Mouse (Mus musculus) limb, embryonic 11.5 days (tissue): ENCODE results near the gene Hist1h4c. TPM values are rescaled to one million over a fixed set of nuclear protein-coding genes. Genes with fewer than 3 reads are reported as not detected.
"Not testable (repeated sequence)": the region's sequence is repeated elsewhere in the genome, so short reads cannot be mapped to it uniquely, and the experiment has no call there.

ENCODE experiments used
- ATAC-seq: fragments of 200-750 bp; cut with Nextera tagmentation; 2 replicates; pipeline ENCODE4 v1.8.0; 2017; ENCODE audit warnings: low read depth; ENCODE audit not compliant: insufficient number of reproducible peaks, low FRiP score, low TSS enrichment
- DNase-seq: peaks from one replicate; pipeline ENCODE4 v3.0.0-alpha.2; 2015; ENCODE audit warnings: low spot score
- H3K27ac ChIP-seq: fragments of 300-500 bp; sonication (generic); replicated peaks from 2 replicates; pipeline ENCODE4 v1.5.1; 2014; ENCODE audit warnings: low read depth, mild to moderate bottlenecking, low read length
- H3K27me3 ChIP-seq: fragments of 300-500 bp; sonication (generic); 2 replicates; pipeline ENCODE4 v1.6.1; 2014; ENCODE audit warnings: mild to moderate bottlenecking, low read length, mixed read lengths; ENCODE audit not compliant: control insufficient read depth, insufficient read depth
- H3K36me3 ChIP-seq: fragments of 300-500 bp; sonication (generic); 2 replicates; pipeline ENCODE4 v1.6.1; 2014; ENCODE audit warnings: mild to moderate bottlenecking, low read length, moderate library complexity, mixed read lengths; ENCODE audit not compliant: control insufficient read depth, insufficient read depth
- H3K4me1 ChIP-seq: fragments of 300-500 bp; sonication (generic); 2 replicates; pipeline ENCODE4 v1.6.1; 2014; ENCODE audit warnings: low read length, mixed read lengths; ENCODE audit not compliant: control insufficient read depth, insufficient read depth
- H3K4me2 ChIP-seq: fragments of 300-500 bp; sonication (generic); 2 replicates; pipeline ENCODE4 v1.6.1; 2014; ENCODE audit warnings: low read depth, mild to moderate bottlenecking, moderate library complexity; ENCODE audit not compliant: severe bottlenecking
- H3K4me3 ChIP-seq: fragments of 300-500 bp; sonication (generic); 2 replicates; pipeline ENCODE4 v1.5.1; 2014; ENCODE audit warnings: low read depth, low read length
- H3K9ac ChIP-seq: fragments of 300-500 bp; sonication (generic); 2 replicates; pipeline ENCODE4 v1.6.1; 2014; ENCODE audit warnings: mild to moderate bottlenecking, low read length
- H3K9me3 ChIP-seq: fragments of 300-500 bp; sonication (generic); 2 replicates; pipeline ENCODE4 v1.6.1; 2016; ENCODE audit warnings: low read length; ENCODE audit not compliant: control insufficient read depth
- WGBS: fragments of 180-500 bp; shearing (Covaris S2); extraction: QIAGEN DNeasy Blood & Tissue Kit; methylation state at CpG from one replicate; pipeline ENCODE4 v1.1.7; 2014; 5-methylcytosine and 5-hydroxymethylcytosine counted together
- polyA plus RNA-seq: library from polyadenylated mRNA; unstranded; fragments of >200 nt; fragmentation: Nextera tagmentation; extraction: Ambion mirVana; gene quantifications from 2 replicates; pipeline ENCODE4 v1.2.1, GENCODE M21; 2014

The Hist1h4c gene
- polyA plus RNA-seq, 1 experiment from 2014 or later, result 6.6 TPM

GRCm38 (mm10) chr13:23685121-23685861, 13.0 kb downstream of the Hist1h4c start:
- Histone ChIP-seq H3K4me3 (peak overlapping the region; percentile 35), H3K4me1 (no peaks in the 10 kb centered on the region), H3K27ac (peak overlapping the region; percentile 96), H3K9me3 (no peaks in the 10 kb centered on the region), H3K36me3 (no peaks in the 10 kb centered on the region), H3K9ac (peak overlapping the region; percentile 72), H3K27me3 (no peaks in the 10 kb centered on the region), H3K4me2 (peak overlapping the region; percentile 58)
- DNase-seq, result peak; percentile 69
- no peak for ATAC-seq
- 20% methylated on average over 15 of the region's 15 CpGs for WGBS

GRCm38 (mm10) chr13:23684295-23684945, 13.8 kb downstream of the Hist1h4c start:
- Histone ChIP-seq H3K27ac (peak overlapping the region; percentile 96), H3K4me3 (peak overlapping the region; percentile 35), H3K4me2 (peak overlapping the region; percentile 58), H3K9ac (peak overlapping the region; percentile 72)
- H3K4me1 ChIP-seq, H3K27me3 ChIP-seq, H3K9me3 ChIP-seq, H3K36me3 ChIP-seq: not testable (repeated sequence)
- WGBS, result 0% methylated on average over 11 of the region's 37 CpGs
- DNase-seq, result peak; percentile 78
- peak; percentile 16 for ATAC-seq

GRCm38 (mm10) chr13:23683755-23684281, 14.4 kb downstream of the Hist1h4c start, which contains the start of the genes Hist1h2ac and Hist1h2bc:
Gene Hist1h2ac, minus strand, starts transcription at chr13:23683948.
Gene Hist1h2bc, plus strand, starts transcription at chr13:23684199.
- H3K27ac ChIP-seq, result peak within 1 kb of the TSS; percentile 96
- peak; percentile 92 for DNase-seq
- H3K27me3 ChIP-seq, result no peaks in the 10 kb centered on the region
- peak within 1 kb of the TSS; percentile 58 for H3K4me2 ChIP-seq
- no peaks in the 10 kb centered on the region for H3K4me1 ChIP-seq
- H3K9ac ChIP-seq, result peak within 1 kb of the TSS; percentile 72
- peak within 1 kb of the TSS; percentile 35 for H3K4me3 ChIP-seq
- 0% methylated on average over 26 of the region's 32 CpGs for WGBS
- H3K36me3 ChIP-seq, result no peaks in the 10 kb centered on the region
- H3K9me3 ChIP-seq, result no peaks in the 10 kb centered on the region
- ATAC-seq, result peak; percentile 99

DNA sequence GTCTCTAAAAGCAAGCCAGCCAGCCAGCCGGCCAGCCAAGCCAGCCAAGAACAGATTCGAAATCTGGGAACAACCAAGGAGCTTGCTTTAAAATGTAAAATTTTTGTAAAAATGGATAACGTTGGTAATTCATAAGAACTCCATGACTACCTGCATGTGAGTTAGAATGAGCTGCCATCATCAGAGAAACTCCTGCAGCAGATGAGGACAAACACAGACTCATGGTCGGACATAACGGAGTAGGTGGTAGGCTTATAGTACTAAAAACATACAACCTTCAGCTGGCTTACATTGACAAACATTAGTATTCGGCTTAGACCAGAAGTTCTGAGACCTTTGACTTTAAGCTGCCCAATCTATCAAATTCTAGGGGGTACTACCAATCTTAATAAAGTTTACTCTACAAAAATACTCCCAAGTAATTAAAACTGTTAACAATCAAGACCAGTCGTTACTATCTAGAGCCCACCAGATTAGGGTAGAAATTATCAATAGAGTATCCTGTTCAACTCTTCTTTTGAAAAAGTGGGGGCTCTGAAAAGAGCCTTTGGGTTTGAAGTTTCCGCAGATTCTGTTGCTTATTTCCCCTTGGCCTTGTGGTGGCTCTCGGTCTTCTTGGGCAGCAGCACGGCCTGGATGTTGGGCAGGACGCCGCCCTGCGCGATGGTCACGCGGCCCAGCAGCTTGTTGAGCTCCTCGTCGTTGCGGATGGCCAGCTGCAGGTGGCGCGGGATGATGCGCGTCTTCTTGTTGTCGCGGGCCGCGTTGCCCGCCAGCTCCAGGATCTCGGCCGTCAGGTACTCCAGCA, 15.1 kb downstream of the Hist1h4c start:
- peak; percentile 56 for DNase-seq
- Histone ChIP-seq H3K4me3 (peak overlapping the region; percentile 30), H3K9ac (peak overlapping the region; percentile 61; the same call in 1 of the 2 replicates), H3K27ac (peak overlapping the region; percentile 83), H3K4me2 (peak overlapping the region; percentile 50)
- not testable (repeated sequence) for H3K4me1 ChIP-seq, H3K27me3 ChIP-seq, H3K36me3 ChIP-seq, H3K9me3 ChIP-seq, ATAC-seq
- WGBS, result 16% methylated on average over 10 of the region's 30 CpGs

DNA sequence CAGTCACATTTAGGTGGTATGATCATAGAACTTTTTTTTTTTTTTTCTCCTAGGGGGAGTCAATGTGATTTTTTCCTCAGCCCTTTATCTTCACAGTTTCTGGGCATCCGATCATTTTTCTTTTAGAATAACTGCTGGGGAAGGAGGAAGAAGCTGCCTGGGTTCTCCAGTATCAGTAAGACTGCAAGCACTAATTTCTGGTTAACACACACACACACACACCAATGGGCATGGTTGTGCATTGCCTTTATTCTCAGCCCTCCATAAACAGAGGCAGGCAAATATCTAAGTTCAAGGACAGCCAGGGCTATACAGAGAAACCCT, 15.7 kb downstream of the Hist1h4c start:
- 77% methylated on average over 1 of the region's 1 CpGs for WGBS
- Histone ChIP-seq H3K36me3 (no peaks in the 10 kb centered on the region), H3K9ac (peak overlapping the region; percentile 61; the same call in 1 of the 2 replicates), H3K4me3 (peak overlapping the region; percentile 30), H3K27ac (peak overlapping the region; percentile 83), H3K4me1 (no peaks in the 10 kb centered on the region), H3K4me2 (peak overlapping the region; percentile 50; the same call in 1 of the 2 replicates), H3K9me3 (no peaks in the 10 kb centered on the region), H3K27me3 (no peaks in the 10 kb centered on the region)
- DNase-seq (no peak), ATAC-seq (no peak)

DNA sequence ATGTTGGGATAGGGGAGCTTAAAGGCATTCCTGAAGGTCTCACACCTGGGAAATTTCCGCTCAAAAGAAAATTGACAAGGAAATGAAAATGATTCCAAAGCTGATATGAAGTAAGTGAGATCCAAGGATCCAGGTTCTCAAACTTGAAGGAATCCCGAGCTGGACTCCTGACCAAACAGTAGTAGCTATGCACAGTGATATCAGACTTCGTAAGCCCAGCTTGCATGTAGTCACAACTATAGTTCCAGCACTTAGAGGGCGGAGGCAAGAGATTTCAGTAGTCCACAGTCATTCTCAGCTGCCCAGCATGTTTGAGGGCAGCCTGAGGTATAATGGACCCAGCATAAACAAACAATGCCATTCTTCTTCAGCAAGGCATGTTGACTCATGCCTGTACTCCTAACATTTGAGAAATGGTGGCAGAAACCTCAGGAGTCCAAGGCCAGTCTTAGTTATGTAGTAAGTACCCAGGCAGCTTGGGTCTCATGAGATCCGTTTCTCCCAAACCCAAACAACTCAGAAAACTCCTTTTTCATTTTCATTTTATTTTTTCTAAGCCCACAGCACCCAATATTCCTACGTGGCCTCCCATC, 16.2 kb downstream of the Hist1h4c start:
- Histone ChIP-seq H3K4me2 (peak overlapping the region; percentile 50; the same call in 1 of the 2 replicates), H3K9me3 (no peaks in the 10 kb centered on the region), H3K9ac (no peak overlapping the region), H3K4me3 (no peak overlapping the region), H3K27ac (no peak overlapping the region), H3K36me3 (no peaks in the 10 kb centered on the region), H3K27me3 (no peaks in the 10 kb centered on the region), H3K4me1 (no peaks in the 10 kb centered on the region)
- peak; percentile 21 for DNase-seq
- no peak for ATAC-seq
- WGBS, result 86% methylated on average over 6 of the region's 6 CpGs

DNA sequence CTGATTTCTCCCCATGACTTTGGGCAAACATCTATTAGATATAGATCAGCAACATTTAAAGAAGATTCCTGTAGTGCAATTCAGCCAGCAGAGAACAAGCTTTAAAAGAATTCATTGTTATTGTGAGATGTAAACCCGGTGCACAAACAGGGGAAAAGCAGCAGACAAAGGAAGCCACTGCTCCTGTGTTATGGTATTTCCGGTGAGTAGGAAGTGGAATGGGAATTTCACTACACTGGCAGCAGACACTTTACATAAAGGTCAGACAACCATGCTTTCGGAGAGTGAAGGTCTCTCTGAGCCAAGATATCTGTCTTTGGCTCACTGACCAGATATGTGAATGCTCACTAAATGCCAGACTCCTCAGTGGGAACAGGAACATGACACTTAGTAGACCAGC, 35.7 kb downstream of the Hist1h4c start:
- Histone ChIP-seq H3K27me3 (no peaks in the 10 kb centered on the region), H3K4me1 (no peaks in the 10 kb centered on the region), H3K9me3 (no peaks in the 10 kb centered on the region), H3K4me2 (no peak overlapping the region), H3K4me3 (no peak overlapping the region), H3K36me3 (no peaks in the 10 kb centered on the region), H3K9ac (no peak overlapping the region), H3K27ac (no peak overlapping the region)
- 93% methylated on average over 3 of the region's 3 CpGs for WGBS
- DNase-seq (peak; percentile 7), ATAC-seq (no peak)
